Mouse (Mus musculus) G1E (cell line): Measurements from ENCODE around the gene Cuzd1.

Experiments used
- CTCF ChIP-seq: IDR thresholded peaks from 2 replicates; pipeline ENCODE4 v1.5.1; 2012; ENCODE audit warnings: low read depth, low read length, inconsistent platforms, mixed read lengths
- GATA1 ChIP-seq: IDR thresholded peaks from 2 replicates; pipeline ENCODE4 v1.6.1; 2012; ENCODE audit warnings: borderline replicate concordance, low read length, inconsistent platforms, mixed read lengths
- TAL1 ChIP-seq: conservative IDR thresholded peaks from 2 replicates; pipeline ENCODE4 v1.6.1; 2012; ENCODE audit warnings: low read depth, low read length, inconsistent platforms, mixed read lengths

GRCm38 (mm10) chr7:131306733-131307132 is 15.4 kb downstream of the Cuzd1 start:
- TF ChIP-seq CTCF = no peak
- TF ChIP-seq GATA1 = no peak
- TF ChIP-seq TAL1 = no peak
